Mouse (Mus musculus): ENCODE results near the gene Utp14a. TPM values are rescaled to one million over a fixed set of nuclear protein-coding genes. Genes with fewer than 3 reads are reported as not detected.

Utp14a gene
- total and polyA plus RNA-seq, 3 experiments, result 15.2 to 113 (median 68.7) TPM

DNA sequence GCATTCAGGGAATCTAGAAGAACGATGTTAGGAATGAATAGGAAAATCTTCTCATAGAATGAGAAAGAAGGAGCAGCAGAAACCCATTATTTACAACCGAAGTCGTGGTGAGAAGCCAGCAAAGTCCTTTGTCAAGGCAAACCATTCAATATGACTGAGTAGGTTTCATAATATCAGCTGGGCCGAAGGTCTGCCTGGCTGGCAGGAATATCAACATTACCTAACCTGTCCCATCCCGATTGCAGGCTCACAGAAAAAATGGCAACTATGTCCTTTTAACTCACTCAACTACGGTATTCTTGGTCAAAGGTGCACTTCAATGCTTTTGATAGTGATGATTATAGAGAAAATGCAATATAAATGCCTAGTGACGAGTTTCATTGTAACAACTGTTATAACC, 30.4 kb upstream of the Utp14a start:
- no peak for ATAC-seq (ENCODE audit: extremely low read depth, insufficient number of reproducible peaks, low FRiP score, poor library complexity, severe bottlenecking)
- H3K27me3 ChIP-seq (ENCODE audit: insufficient read depth, low read length), result no peaks in the 10 kb centered on the region
- TF ChIP-seq CTCF (IDR thresholded peaks at IDR 0.05; ENCODE audit: low read depth, low read length) (no peak), TAL1 (conservative IDR thresholded peaks at IDR 0.05; ENCODE audit: low read depth, low read length) (no peak), GATA1 (IDR thresholded peaks at IDR 0.05; ENCODE audit: borderline replicate concordance, low read length) (no peak), GATA2 (IDR thresholded peaks at IDR 0.05; ENCODE audit: borderline replicate concordance, low read depth, low read length) (no peak), POLR2AphosphoS5 (IDR thresholded peaks at IDR 0.05; ENCODE audit: insufficient replicate concordance, low read depth, low read length) (no peak)
- DNase-seq (ENCODE audit: low spot score), result no peak
- no peaks in the 10 kb centered on the region for H3K4me1 ChIP-seq (ENCODE audit: insufficient read depth, low read depth, low read length)
- no peaks in the 10 kb centered on the region for H3K9me3 ChIP-seq (replicated peaks)
- H3K4me3 ChIP-seq (ENCODE audit: low read depth, low read length), result no peak overlapping the region
- H3K36me3 ChIP-seq (replicated peaks), result no peaks in the 10 kb centered on the region

DNA sequence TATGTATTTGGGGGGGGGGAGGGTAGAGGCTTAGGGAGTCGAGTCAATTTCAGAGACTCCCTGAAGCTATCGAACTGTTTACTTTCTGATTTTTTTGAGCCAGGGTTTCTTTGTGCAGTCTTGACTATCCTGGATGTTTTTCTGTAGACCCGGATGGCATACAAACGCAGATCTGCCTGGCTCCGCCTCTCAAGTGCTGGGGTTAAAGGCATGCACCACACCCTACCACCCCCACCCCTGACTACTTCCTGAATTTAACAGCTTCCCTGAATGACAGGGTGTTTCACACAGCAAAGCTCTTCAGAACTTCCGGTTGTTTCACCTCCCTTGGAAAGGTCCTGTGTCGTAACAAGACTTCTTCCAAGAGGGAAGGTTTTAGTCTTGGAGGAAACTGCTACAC, 22.2 kb upstream of the Utp14a start:
- DNase-seq (ENCODE audit: low spot score) (peak; percentile 31), ATAC-seq (ENCODE audit: extremely low read depth, insufficient number of reproducible peaks, low FRiP score, poor library complexity, severe bottlenecking) (peak; percentile 95)
- H3K9me3 ChIP-seq (replicated peaks), result no peaks in the 10 kb centered on the region
- no peaks in the 10 kb centered on the region for H3K36me3 ChIP-seq (replicated peaks)
- H3K4me3 ChIP-seq (ENCODE audit: low read depth, low read length), result no peak overlapping the region; the same call in 1 of the 2 replicates
- no peaks in the 10 kb centered on the region for H3K27me3 ChIP-seq (ENCODE audit: insufficient read depth, low read length)
- TF ChIP-seq POLR2AphosphoS5 (IDR thresholded peaks at IDR 0.05; ENCODE audit: insufficient replicate concordance, low read depth, low read length) (no peak), GATA2 (IDR thresholded peaks at IDR 0.05; ENCODE audit: borderline replicate concordance, low read depth, low read length) (no peak), GATA1 (IDR thresholded peaks at IDR 0.05; ENCODE audit: borderline replicate concordance, low read length) (no peak), CTCF (IDR thresholded peaks at IDR 0.05; ENCODE audit: low read depth, low read length) (no peak), TAL1 (conservative IDR thresholded peaks at IDR 0.05; ENCODE audit: low read depth, low read length) (no peak)
- peaks cover 16% of the 10 kb centered on the region for H3K4me1 ChIP-seq (ENCODE audit: insufficient read depth, low read depth, low read length)

DNA sequence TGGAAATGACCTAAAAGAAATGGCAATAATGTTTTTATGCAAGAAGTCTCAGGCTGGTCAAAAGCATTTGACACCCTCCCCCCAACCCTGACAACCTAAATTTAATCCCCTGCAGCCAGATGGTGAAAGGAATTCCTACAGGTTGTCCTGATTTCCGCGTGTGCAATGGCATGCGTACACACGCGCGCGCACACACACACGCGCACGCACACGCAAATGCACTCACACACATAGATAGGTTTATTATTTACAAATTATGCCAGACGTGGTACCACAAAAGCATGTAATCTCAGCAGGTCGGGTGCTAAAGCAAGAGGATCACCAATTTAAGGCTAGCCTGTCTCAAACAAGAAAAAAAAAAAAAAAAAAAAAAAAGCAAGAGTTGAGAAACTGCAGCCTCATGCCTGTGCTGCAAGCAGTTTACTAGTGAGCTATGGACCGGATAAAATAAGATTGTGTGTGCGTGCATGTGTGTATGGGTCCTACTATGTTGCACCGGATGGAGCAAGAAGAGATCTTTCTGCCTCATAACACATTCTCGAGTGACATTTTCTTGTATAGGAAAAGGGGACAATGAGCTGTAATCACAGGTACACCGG, 733 bp upstream of the Utp14a start:
- DNase-seq (ENCODE audit: low spot score), result no peak
- no peak for TF ChIP-seq TAL1 (conservative IDR thresholded peaks at IDR 0.05; ENCODE audit: low read depth, low read length)
- TF ChIP-seq GATA2 (IDR thresholded peaks at IDR 0.05; ENCODE audit: borderline replicate concordance, low read depth, low read length), result no peak
- no peak for TF ChIP-seq GATA1 (IDR thresholded peaks at IDR 0.05; ENCODE audit: borderline replicate concordance, low read length)
- no peak for TF ChIP-seq POLR2AphosphoS5 (IDR thresholded peaks at IDR 0.05; ENCODE audit: insufficient replicate concordance, low read depth, low read length)
- no peak for TF ChIP-seq CTCF (IDR thresholded peaks at IDR 0.05; ENCODE audit: low read depth, low read length)
- peak; percentile 30; the same call in 1 of the 2 replicates for ATAC-seq (ENCODE audit: extremely low read depth, insufficient number of reproducible peaks, low FRiP score, poor library complexity, severe bottlenecking)
- H3K36me3 ChIP-seq (replicated peaks), result peaks cover 16% of the 10 kb centered on the region
- H3K4me1 ChIP-seq (ENCODE audit: insufficient read depth, low read depth, low read length), result peaks cover 9% of the 10 kb centered on the region; the same call in 1 of the 2 replicates
- H3K4me3 ChIP-seq (ENCODE audit: low read depth, low read length), result peak overlapping the region; percentile 72
- H3K9me3 ChIP-seq (replicated peaks), result no peaks in the 10 kb centered on the region
- H3K27me3 ChIP-seq (ENCODE audit: insufficient read depth, low read length), result no peaks in the 10 kb centered on the region

DNA sequence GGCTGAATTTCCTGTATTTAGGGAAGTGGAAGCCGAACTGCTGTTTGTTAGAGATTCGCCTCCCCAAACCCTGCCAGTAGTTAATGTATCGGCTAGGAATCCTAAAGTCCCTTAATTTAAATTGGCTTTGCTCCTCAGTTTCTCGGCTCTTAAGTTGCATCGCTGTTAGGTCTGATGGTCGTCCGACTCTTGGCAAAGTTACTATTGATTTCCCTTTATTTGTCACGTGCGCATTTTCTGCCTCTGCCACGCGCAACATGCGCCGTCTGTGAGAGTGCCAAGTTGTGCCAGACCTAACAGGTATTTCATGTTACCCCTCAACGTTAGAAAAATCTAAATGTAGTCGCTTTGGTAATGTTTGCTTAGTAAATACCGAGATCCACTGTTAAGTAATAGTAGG, 349 bp downstream of the Utp14a start:
- peak overlapping the region; percentile 72 for H3K4me3 ChIP-seq (ENCODE audit: low read depth, low read length)
- H3K9me3 ChIP-seq (replicated peaks), result no peaks in the 10 kb centered on the region
- H3K27me3 ChIP-seq (ENCODE audit: insufficient read depth, low read length), result no peaks in the 10 kb centered on the region
- ATAC-seq (ENCODE audit: extremely low read depth, insufficient number of reproducible peaks, low FRiP score, poor library complexity, severe bottlenecking) (no peak), DNase-seq (ENCODE audit: low spot score) (no peak)
- TF ChIP-seq CTCF (IDR thresholded peaks at IDR 0.05; ENCODE audit: low read depth, low read length) (no peak), TAL1 (conservative IDR thresholded peaks at IDR 0.05; ENCODE audit: low read depth, low read length) (no peak), GATA2 (IDR thresholded peaks at IDR 0.05; ENCODE audit: borderline replicate concordance, low read depth, low read length) (no peak), GATA1 (IDR thresholded peaks at IDR 0.05; ENCODE audit: borderline replicate concordance, low read length) (no peak), POLR2AphosphoS5 (IDR thresholded peaks at IDR 0.05; ENCODE audit: insufficient replicate concordance, low read depth, low read length) (no peak)
- H3K4me1 ChIP-seq (ENCODE audit: insufficient read depth, low read depth, low read length), result peaks cover 9% of the 10 kb centered on the region; the same call in 1 of the 2 replicates
- peaks cover 27% of the 10 kb centered on the region for H3K36me3 ChIP-seq (replicated peaks)

DNA sequence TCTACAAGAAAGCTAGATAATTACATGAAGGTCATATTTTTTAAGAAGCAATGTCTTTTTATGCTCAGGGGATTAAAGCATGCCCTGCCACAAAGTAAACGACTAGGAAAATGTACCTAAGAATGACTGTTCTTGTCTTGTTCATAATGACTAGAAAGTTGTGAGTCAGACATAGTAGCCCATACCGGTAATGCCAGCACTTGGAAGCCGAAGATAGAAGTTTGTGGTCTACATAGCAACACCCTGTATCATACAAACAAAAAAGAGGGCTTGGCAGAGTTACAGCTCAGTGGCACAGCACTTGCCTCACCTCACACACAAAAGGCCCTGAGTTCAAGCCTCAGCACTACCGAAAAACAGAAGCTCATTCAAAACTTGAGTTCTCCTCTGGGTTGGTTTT, 15.0 kb downstream of the Utp14a start:
- TF ChIP-seq POLR2AphosphoS5 (IDR thresholded peaks at IDR 0.05; ENCODE audit: insufficient replicate concordance, low read depth, low read length) (no peak), CTCF (IDR thresholded peaks at IDR 0.05; ENCODE audit: low read depth, low read length) (no peak), GATA1 (IDR thresholded peaks at IDR 0.05; ENCODE audit: borderline replicate concordance, low read length) (no peak)
- Histone ChIP-seq H3K27me3 (ENCODE audit: insufficient read depth, low read length) (no peaks in the 10 kb centered on the region), H3K9me3 (replicated peaks) (no peaks in the 10 kb centered on the region), H3K4me3 (ENCODE audit: low read depth, low read length) (no peak overlapping the region), H3K4me1 (ENCODE audit: insufficient read depth, low read depth, low read length) (peaks cover 8% of the 10 kb centered on the region; the same call in 1 of the 2 replicates), H3K36me3 (replicated peaks) (peaks cover 90% of the 10 kb centered on the region)
- DNase-seq (ENCODE audit: low spot score), result no peak
- no peak for ATAC-seq (ENCODE audit: extremely low read depth, insufficient number of reproducible peaks, low FRiP score, poor library complexity, severe bottlenecking)

DNA sequence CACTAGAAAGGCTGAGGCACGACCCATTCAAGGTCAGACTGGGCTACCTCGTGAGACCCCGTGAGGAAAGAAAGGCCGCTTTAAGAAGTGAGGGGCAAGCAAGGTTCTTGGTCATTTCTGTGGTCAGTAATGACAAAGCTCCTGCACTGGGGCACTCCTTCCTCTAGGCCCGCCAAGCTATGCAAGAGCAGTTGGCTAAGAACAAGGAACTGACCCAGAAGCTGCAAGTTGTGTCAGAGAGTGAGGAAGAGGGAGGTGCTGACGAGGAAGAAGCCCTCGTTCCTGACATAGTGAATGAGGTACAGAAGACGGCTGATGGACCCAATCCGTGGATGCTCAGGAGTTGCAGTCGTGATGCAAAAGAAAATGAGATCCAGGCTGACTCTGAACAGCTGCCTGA, 18.0 kb downstream of the Utp14a start:
- no peaks in the 10 kb centered on the region for H3K27me3 ChIP-seq (ENCODE audit: insufficient read depth, low read length)
- peaks cover 8% of the 10 kb centered on the region; the same call in 1 of the 2 replicates for H3K4me1 ChIP-seq (ENCODE audit: insufficient read depth, low read depth, low read length)
- no peak for ATAC-seq (ENCODE audit: extremely low read depth, insufficient number of reproducible peaks, low FRiP score, poor library complexity, severe bottlenecking)
- no peak overlapping the region for H3K4me3 ChIP-seq (ENCODE audit: low read depth, low read length)
- H3K36me3 ChIP-seq (replicated peaks), result peaks cover 89% of the 10 kb centered on the region
- TF ChIP-seq POLR2AphosphoS5 (IDR thresholded peaks at IDR 0.05; ENCODE audit: insufficient replicate concordance, low read depth, low read length) (no peak), GATA1 (IDR thresholded peaks at IDR 0.05; ENCODE audit: borderline replicate concordance, low read length) (no peak), CTCF (IDR thresholded peaks at IDR 0.05; ENCODE audit: low read depth, low read length) (no peak), GATA2 (IDR thresholded peaks at IDR 0.05; ENCODE audit: borderline replicate concordance, low read depth, low read length) (no peak)
- H3K9me3 ChIP-seq (replicated peaks), result no peaks in the 10 kb centered on the region
- no peak for DNase-seq (ENCODE audit: low spot score)

Measured in G1E (cell line).